Mouse (Mus musculus) megakaryocyte, embryonic 14.5 days (primary cell): ENCODE results near the gene Cd24a.

Source experiments
- FLI1 ChIP-seq: IDR thresholded peaks from 2 replicates; pipeline ENCODE4 v1.6.1; 2012; ENCODE audit warnings: low read length, inconsistent platforms, mixed read lengths
- GATA1 ChIP-seq: IDR thresholded peaks from 3 replicates; pipeline ENCODE4 v1.6.1; 2012; ENCODE audit warnings: mixed read lengths, low read length, inconsistent platforms, borderline replicate concordance

DNA sequence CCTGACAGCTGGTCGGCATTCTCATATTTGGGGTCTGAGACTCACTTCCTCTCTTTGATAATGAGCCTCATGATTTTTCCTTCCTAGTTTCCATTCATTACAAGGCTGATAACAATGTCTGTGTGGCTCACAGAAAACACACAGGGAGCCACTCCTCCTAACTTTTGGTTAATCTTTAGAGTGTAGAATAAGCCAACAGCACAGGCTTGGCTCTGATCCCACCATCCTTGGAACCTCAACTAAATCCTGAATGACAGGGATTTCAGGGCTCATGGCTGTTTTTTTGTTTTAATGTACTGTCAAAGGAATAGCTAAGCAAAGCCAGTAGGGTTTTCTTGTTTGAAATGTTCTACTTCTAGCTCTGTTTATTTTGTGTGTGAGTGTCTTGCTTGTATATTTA lies 43.7 kb upstream of the Cd24a start:
- TF ChIP-seq GATA1, result no peak
- TF ChIP-seq FLI1, result no peak
